Mouse (Mus musculus) frontal cortex, postnatal 10 days (tissue): ENCODE results near the gene Clic6.

ENCODE experiments used
- DNase-seq, 2 experiments: peaks; one replicate each; pipeline ENCODE4 v3.0.0; 2022; ENCODE audit warnings: low spot score in 2 of 2, mixed read lengths in 1 of 2

Gene Clic6

GRCm38 (mm10) chr16:92485436-92485835, at the start of gene Clic6:
Clic6 (plus strand) TSS chr16:92485736.
- no peak for DNase-seq

- DNase-seq = no peak
Observed at GRCm38 (mm10) chr16:92439775-92440174, 45.8 kb upstream of the Clic6 start.

GRCm38 (mm10) chr16:92440229-92440628, 45.3 kb upstream of the Clic6 start:
- no peak for DNase-seq

GRCm38 (mm10) chr16:92441203-92441602, 44.3 kb upstream of the Clic6 start:
- no peak for DNase-seq

GRCm38 (mm10) chr16:92442150-92442549, 43.4 kb upstream of the Clic6 start:
- no peak for DNase-seq

GRCm38 (mm10) chr16:92442946-92443345, 42.6 kb upstream of the Clic6 start:
- no peak for DNase-seq

GRCm38 (mm10) chr16:92443644-92444113, 41.9 kb upstream of the Clic6 start:
- DNase-seq = no peak

GRCm38 (mm10) chr16:92445377-92445776, 40.2 kb upstream of the Clic6 start:
- no peak for DNase-seq

GRCm38 (mm10) chr16:92449080-92449479, 36.5 kb upstream of the Clic6 start:
- DNase-seq = no peak

GRCm38 (mm10) chr16:92450331-92450730, 35.2 kb upstream of the Clic6 start:
- no peak for DNase-seq

GRCm38 (mm10) chr16:92451516-92452072, 33.9 kb upstream of the Clic6 start:
- DNase-seq = no peak

- no peak for DNase-seq
Observed at GRCm38 (mm10) chr16:92452609-92453008, 32.9 kb upstream of the Clic6 start.

- no peak for DNase-seq
Observed at GRCm38 (mm10) chr16:92454002-92454401, 31.5 kb upstream of the Clic6 start.

GRCm38 (mm10) chr16:92454495-92454894, 31.0 kb upstream of the Clic6 start:
- DNase-seq = no peak

GRCm38 (mm10) chr16:92455488-92455887, 30.0 kb upstream of the Clic6 start:
- no peak for DNase-seq

- no peak for DNase-seq
Observed at GRCm38 (mm10) chr16:92455969-92456368, 29.6 kb upstream of the Clic6 start.

- DNase-seq = peak in 1 of 2 experiments; percentile 51
Observed at GRCm38 (mm10) chr16:92457594-92457993, 27.9 kb upstream of the Clic6 start.

- DNase-seq = no peak
Observed at GRCm38 (mm10) chr16:92461412-92461811, 24.1 kb upstream of the Clic6 start.

GRCm38 (mm10) chr16:92464390-92464972, 21.1 kb upstream of the Clic6 start:
- DNase-seq = no peak

- DNase-seq = no peak
Observed at GRCm38 (mm10) chr16:92465226-92465625, 20.3 kb upstream of the Clic6 start.

GRCm38 (mm10) chr16:92465642-92466526, 19.7 kb upstream of the Clic6 start:
- DNase-seq = peak; percentile 96 to 97

- no peak for DNase-seq
Observed at GRCm38 (mm10) chr16:92467041-92467440, 18.5 kb upstream of the Clic6 start.

- DNase-seq = no peak
Observed at GRCm38 (mm10) chr16:92468459-92468858, 17.1 kb upstream of the Clic6 start.
